Mouse (Mus musculus) neural tube, embryonic 15.5 days (tissue): ENCODE measurements around the gene Lyl1. TPM values are rescaled to one million over a fixed set of nuclear protein-coding genes. Genes with fewer than 3 reads are reported as not detected.
"Not testable (repeated sequence)": the region's sequence is repeated elsewhere in the genome, so short reads cannot be mapped to it uniquely, and the experiment has no call there.

Source experiments
- ATAC-seq: fragments of 200-750 bp; cut with Nextera tagmentation; 2 replicates; pipeline ENCODE4 v1.8.0; 2017; ENCODE audit warnings: mild to moderate bottlenecking, moderate TSS enrichment, moderate library complexity; ENCODE audit not compliant: low FRiP score
- H3K27ac ChIP-seq: fragments of 300-500 bp; sonication (generic); replicated peaks from 2 replicates; pipeline ENCODE4 v1.5.1; 2015; ENCODE audit warnings: mild to moderate bottlenecking, inconsistent platforms
- H3K27me3 ChIP-seq: fragments of 300-500 bp; sonication (generic); replicated peaks from 2 replicates; pipeline ENCODE4 v1.6.1; 2015; ENCODE audit warnings: inconsistent platforms
- H3K36me3 ChIP-seq: fragments of 300-500 bp; sonication (generic); 2 replicates; pipeline ENCODE4 v1.6.1; 2015; ENCODE audit warnings: inconsistent platforms
- H3K4me1 ChIP-seq: fragments of 300-500 bp; sonication (generic); 2 replicates; pipeline ENCODE4 v1.6.1; 2015; ENCODE audit warnings: inconsistent platforms
- H3K4me2 ChIP-seq: fragments of 300-500 bp; sonication (generic); 2 replicates; pipeline ENCODE4 v1.6.1; 2015; ENCODE audit warnings: inconsistent platforms, mild to moderate bottlenecking, moderate library complexity
- H3K4me3 ChIP-seq: fragments of 300-500 bp; sonication (generic); replicated peaks from 2 replicates; pipeline ENCODE4 v1.5.1; 2015; ENCODE audit warnings: mild to moderate bottlenecking, inconsistent platforms
- H3K9ac ChIP-seq: fragments of 300-500 bp; sonication (generic); replicated peaks from 2 replicates; pipeline ENCODE4 v1.6.1; 2015; ENCODE audit warnings: mild to moderate bottlenecking, inconsistent platforms
- H3K9me3 ChIP-seq: fragments of 300-500 bp; sonication (generic); replicated peaks from 2 replicates; pipeline ENCODE4 v1.6.1; 2016; ENCODE audit warnings: inconsistent platforms
- WGBS: fragments of 180-500 bp; shearing (Covaris S2); methylation state at CpG from one replicate; pipeline ENCODE4 v1.1.7; 2015; ENCODE audit warnings: mixed read lengths; 5-methylcytosine and 5-hydroxymethylcytosine counted together
- polyA plus RNA-seq: library from polyadenylated mRNA; unstranded; fragments of >200 nt; fragmentation: Nextera tagmentation; extraction: Ambion mirVana; gene quantifications from 2 replicates; pipeline ENCODE4 v1.2.1, GENCODE M21; 2015

Gene Lyl1
- polyA plus RNA-seq, 1 experiment from 2014 or later = 3.1 TPM

- Histone ChIP-seq H3K9ac (peak overlapping the region; percentile 70), H3K36me3 (no peaks in the 10 kb centered on the region), H3K4me2 (peak overlapping the region; percentile 73), H3K27me3 (0 out of 2 replicates have a peak, but pooled peaks cover 3% of the 10 kb centered on the region), H3K4me1 (peaks cover 58% of the 10 kb centered on the region), H3K27ac (peak overlapping the region; percentile 85), H3K9me3 (no peaks in the 10 kb centered on the region), H3K4me3 (peak overlapping the region; percentile 66)
- 3% methylated on average over 20 of the region's 20 CpGs for WGBS
- ATAC-seq = no peak
Measured at GRCm38 (mm10) chr8:84660819-84661457, 40.3 kb upstream of the Lyl1 start.

DNA sequence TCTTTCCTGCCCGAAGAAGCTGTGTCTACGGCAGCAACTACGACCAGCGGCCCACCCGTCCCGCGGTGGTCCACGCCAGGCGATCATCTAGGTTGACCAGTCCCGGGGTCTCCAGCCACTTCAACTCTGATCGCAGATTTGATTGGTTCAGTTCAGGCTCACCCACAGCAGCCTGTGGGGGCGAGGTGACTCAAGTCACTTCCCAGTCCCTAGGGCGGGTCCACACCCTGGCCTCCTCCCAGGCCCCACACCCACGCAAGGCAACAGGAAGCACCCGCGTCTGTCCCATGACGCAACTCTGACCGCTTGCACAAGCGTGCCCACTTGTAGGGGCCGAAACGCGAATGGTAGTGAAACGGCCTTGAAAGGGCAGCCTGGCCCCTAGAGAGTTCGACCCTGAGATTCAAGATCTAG, 39.8 kb upstream of the Lyl1 start:
- Histone ChIP-seq H3K9ac (peak overlapping the region; percentile 70), H3K36me3 (no peaks in the 10 kb centered on the region), H3K9me3 (no peaks in the 10 kb centered on the region), H3K27me3 (0 out of 2 replicates have a peak, but pooled peaks cover 3% of the 10 kb centered on the region), H3K4me1 (peaks cover 58% of the 10 kb centered on the region), H3K4me3 (peak overlapping the region; percentile 66), H3K4me2 (peak overlapping the region; percentile 73), H3K27ac (peak overlapping the region; percentile 85)
- ATAC-seq = no peak
- WGBS = 1% methylated on average over 24 of the region's 24 CpGs

DNA sequence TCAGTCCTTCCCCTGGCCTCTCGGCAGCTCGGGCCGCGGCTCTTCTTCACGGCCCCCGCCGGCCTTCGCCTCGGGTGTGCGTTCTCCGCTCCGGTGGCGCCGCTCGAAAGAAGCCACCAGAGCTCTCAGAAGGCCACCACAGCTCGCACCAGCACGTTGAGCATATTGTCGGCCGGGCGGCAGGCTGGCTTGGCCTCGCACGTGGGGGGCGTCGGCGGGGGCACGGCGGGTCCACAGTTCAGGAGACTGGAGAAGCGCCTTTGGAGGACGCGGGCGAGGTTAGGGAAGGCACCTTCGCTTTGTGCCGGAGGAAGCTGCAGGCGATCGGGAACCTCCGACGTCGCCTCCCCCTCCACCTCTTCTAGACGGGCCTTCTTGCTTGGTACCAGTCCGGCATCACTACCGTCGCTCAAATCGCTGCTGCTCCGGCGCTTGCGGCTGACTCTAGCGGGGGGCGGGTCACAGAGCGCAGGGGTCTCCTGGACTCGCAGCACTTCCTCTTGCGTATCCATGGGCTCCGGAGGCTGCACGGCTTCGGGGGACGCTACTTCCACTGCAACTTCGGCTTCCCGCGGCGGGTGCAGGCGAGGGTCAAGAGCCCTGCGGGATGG, 39.2 kb upstream of the Lyl1 start:
- peak overlapping the region; percentile 70 for H3K9ac ChIP-seq
- H3K4me2 ChIP-seq = peak overlapping the region; percentile 73
- no peaks in the 10 kb centered on the region for H3K36me3 ChIP-seq
- H3K4me3 ChIP-seq = peak overlapping the region; percentile 66
- no peaks in the 10 kb centered on the region for H3K9me3 ChIP-seq
- H3K27me3 ChIP-seq = no peaks in the 10 kb centered on the region
- under 1% methylated on average over 61 of the region's 61 CpGs for WGBS
- peak overlapping the region; percentile 85 for H3K27ac ChIP-seq
- H3K4me1 ChIP-seq = peaks cover 58% of the 10 kb centered on the region
- ATAC-seq = peak; percentile 1; the same call in 1 of the 2 replicates

DNA sequence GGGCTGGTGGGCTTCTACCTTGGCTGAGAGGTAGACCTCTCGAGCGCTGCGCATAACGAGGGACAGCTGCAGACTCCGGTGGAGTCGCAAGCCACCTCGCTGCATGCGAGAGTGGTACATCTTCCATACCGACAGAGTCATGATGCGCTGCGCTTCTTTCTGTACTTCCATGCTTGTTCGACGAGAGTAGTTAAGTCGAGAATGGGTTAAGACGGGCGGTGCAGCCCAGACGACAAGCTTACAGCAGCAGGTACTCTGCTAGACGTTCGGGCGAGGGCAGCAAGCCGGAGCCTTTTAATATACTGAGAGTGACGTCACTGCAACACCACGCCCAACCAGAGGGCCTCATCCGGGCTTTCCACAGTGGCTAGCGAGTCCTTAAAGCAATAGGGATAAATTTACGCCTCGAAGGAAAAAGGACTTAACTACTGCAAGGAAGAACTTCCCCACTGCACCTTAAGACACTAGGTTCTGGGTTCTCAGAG, 38.6 kb upstream of the Lyl1 start, which contains the start of gene Ier2:
Ier2 (minus strand) TSS at position 272 of the 485 bp plus-strand sequence.
- Histone ChIP-seq H3K27ac (peak within 1 kb of the TSS; percentile 91), H3K4me3 (peak within 1 kb of the TSS; percentile 66), H3K4me1 (peaks cover 55% of the 10 kb centered on the region), H3K27me3 (no peaks in the 10 kb centered on the region), H3K9me3 (no peaks in the 10 kb centered on the region), H3K9ac (peak within 1 kb of the TSS; percentile 81), H3K36me3 (no peaks in the 10 kb centered on the region), H3K4me2 (peak within 1 kb of the TSS; percentile 73)
- under 1% methylated on average over 27 of the region's 27 CpGs for WGBS
- peak; percentile 80 for ATAC-seq

DNA sequence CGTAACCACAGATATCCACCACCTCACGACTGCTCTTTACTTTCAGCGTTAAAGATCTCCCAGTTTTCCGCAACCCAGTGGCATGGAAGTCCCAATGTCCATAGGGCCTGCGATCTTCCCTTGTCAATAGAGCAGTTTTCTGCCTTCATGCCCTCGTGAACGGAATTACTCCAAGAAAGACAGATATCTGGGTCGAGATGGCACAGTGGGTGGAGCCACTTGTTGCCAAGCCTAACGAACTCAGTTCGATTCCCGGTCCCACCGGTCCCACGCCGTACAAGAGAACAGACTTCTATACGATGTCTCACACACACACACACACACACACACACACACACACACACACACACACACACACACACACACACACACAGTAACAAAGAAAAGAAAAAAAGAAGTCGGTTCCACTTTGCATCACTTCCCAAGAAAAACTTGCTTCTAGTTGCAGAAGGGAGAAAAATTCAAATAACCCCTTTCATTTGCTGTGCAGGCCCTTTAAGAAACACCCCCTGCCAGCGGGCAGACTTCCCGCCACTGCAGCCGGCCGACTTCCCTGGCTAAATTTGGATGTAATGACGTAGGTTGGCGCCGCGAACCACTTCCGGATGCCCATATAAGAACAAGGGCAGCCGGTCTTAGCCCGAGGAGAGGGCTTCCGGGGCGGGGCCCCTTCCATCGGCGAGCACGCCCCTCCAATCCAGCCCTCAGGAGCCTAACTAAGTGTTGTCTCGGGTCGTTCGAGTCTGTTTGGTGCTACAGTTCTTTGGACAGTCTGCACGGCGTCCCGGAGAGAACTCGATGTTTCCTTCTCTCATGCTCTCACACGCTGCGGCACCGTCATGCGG, 37.6 kb upstream of the Lyl1 start:
- H3K4me1 ChIP-seq = peaks cover 55% of the 10 kb centered on the region
- no peaks in the 10 kb centered on the region for H3K9me3 ChIP-seq
- H3K9ac ChIP-seq = peak overlapping the region; percentile 81
- peak overlapping the region; percentile 73 for H3K4me2 ChIP-seq
- 3% methylated on average over 43 of the region's 43 CpGs for WGBS
- no peaks in the 10 kb centered on the region for H3K27me3 ChIP-seq
- H3K27ac ChIP-seq = peak overlapping the region; percentile 91
- peak; percentile 80 for ATAC-seq
- H3K4me3 ChIP-seq = peak overlapping the region; percentile 66
- peaks cover 3% of the 10 kb centered on the region; the same call in 1 of the 2 replicates for H3K36me3 ChIP-seq

DNA sequence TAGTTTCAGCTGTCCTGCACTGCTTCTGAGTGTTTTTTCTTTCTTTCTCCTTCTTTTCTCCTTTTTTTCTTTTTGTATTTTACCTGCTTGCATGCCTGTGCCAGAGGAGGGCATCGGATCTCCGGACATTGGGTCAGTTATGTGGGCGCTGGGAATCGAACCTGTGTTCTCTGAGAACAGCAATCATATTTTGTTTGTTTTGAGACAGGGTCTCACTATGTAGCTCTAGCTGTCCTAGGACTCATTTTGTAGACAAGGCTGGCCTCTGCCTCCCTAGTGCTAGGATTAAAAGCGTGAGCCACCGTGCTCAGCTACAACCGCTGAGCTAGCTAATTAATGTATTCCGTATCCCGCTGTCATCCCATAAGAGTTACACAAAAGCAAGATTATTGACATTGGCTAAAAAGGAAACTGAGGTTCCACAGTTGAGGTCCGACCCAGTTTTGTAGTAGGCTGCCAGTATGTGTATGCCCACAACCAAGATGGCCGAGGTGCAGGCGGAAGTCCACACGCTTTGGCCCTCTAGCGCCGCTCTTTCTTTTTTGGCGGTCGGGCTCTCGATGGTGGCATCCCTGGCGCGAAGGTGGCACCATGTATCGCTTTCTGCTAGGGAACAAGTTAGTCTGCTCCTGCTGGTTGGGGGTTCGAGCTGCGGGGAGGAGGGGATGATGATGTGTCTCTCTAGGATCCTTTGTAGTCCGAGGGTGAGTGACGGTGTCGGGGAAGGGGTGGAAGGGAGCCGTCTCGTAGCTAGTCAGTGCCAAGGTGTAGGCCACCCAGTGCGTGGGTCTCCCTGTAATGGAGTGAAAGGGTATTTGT, 36.5 kb upstream of the Lyl1 start:
- Histone ChIP-seq H3K4me3 (peak overlapping the region; percentile 66), H3K4me2 (peak overlapping the region; percentile 73), H3K36me3 (peaks cover 4% of the 10 kb centered on the region), H3K27ac (peak overlapping the region; percentile 91), H3K27me3 (no peaks in the 10 kb centered on the region), H3K4me1 (peaks cover 51% of the 10 kb centered on the region), H3K9me3 (no peaks in the 10 kb centered on the region), H3K9ac (peak overlapping the region; percentile 81)
- peak; percentile 69 for ATAC-seq
- WGBS = under 1% methylated on average over 29 of the region's 29 CpGs

DNA sequence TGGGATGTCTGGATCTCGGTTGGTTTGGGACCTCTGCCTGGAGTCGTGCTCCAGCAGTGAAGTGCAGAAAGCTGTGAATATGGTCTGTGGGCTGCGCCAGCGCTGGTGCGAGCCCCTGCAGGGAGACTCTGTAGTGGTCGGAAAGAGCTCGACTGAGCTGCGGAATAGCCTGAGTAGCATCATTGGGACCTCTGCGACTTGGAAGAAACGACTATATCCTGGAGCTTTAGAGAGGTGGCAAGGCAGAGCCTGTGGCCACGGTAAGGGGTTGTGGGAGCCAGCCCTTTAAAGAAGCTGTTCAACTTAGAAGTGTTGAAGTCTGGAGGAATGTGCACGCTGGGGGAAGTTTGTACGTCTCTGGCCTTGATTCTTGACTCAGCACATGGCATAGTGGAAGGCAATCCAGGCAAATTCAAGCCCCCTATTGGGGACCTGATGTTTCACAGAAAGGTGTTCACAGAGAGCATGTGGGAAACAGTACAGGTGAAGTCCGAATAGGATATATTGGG, 35.8 kb upstream of the Lyl1 start:
- H3K27ac ChIP-seq = peak overlapping the region; percentile 91
- peak overlapping the region; percentile 66 for H3K4me3 ChIP-seq
- peak overlapping the region; percentile 73 for H3K4me2 ChIP-seq
- peak overlapping the region; percentile 81 for H3K9ac ChIP-seq
- peaks cover 44% of the 10 kb centered on the region for H3K4me1 ChIP-seq
- peaks cover 10% of the 10 kb centered on the region for H3K36me3 ChIP-seq
- H3K27me3 ChIP-seq = no peaks in the 10 kb centered on the region
- WGBS = 3% methylated on average over 14 of the region's 14 CpGs
- no peaks in the 10 kb centered on the region for H3K9me3 ChIP-seq
- peak; percentile 7 for ATAC-seq

DNA sequence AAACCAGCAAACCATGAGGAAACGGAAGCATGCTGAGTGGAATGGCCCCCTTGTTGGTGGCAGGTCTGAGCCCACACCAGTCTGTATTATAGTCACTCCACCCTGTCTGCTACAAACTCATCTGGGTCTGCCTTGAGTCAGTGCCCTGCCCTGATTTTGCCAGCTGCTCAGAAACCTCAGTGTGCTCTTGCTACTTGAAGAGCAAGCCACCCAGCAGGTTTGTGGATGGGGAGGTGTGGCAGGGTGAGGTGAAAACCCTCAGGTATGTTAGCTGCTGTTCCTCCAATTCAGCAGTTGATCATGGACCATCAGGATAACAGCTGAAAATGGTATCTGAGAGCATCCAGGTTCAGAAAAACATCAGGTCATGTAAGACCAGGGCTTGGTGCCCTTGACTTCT, 33.2 kb upstream of the Lyl1 start:
- Histone ChIP-seq H3K27me3 (no peaks in the 10 kb centered on the region), H3K27ac (no peak overlapping the region), H3K9ac (no peak overlapping the region), H3K9me3 (no peaks in the 10 kb centered on the region), H3K4me3 (no peak overlapping the region), H3K36me3 (peaks cover 22% of the 10 kb centered on the region), H3K4me1 (peaks cover 23% of the 10 kb centered on the region), H3K4me2 (no peak overlapping the region)
- WGBS = 86% methylated on average over 1 of the region's 1 CpGs
- ATAC-seq = no peak

DNA sequence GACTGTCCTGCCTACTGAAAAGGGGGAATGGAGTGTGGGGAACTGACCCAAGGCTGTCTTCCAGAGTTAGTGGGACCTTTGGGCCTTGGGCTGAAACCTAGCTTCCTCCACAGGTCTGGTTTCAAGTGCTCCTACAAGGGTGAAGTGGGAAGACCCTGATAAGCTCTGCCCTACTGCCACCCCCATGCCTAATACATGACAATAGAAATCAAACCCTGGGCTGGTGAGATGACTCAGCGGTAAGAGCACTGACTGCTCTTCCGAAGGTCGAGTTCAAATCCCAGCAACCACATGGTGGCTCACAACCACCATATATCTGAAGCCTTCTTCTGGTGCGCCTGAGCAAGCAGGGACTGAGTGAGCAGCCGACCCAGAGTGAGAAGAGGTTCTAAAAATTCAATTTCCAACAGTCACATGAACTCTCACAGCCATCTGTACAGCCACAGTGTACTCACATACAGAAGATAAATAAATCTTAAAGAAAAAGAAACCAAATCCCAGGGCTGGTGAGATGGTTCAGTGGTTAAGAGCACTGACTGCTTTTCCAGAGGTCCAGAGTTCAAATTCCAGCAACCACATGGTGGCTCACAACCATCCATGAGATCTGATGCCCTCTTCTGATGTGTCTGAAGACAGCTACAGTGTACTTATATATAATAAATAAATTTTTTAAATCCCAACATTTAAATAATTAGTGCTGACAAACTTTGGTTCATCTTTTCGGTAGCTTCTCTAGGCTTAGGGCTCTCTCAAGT, 32.3 kb upstream of the Lyl1 start:
- Histone ChIP-seq H3K4me1 (peaks cover 18% of the 10 kb centered on the region), H3K9me3 (no peaks in the 10 kb centered on the region), H3K4me2 (no peak overlapping the region), H3K27ac (no peak overlapping the region), H3K4me3 (no peak overlapping the region), H3K27me3 (no peaks in the 10 kb centered on the region), H3K9ac (no peak overlapping the region), H3K36me3 (peaks cover 29% of the 10 kb centered on the region)
- 87% methylated on average over 6 of the region's 6 CpGs for WGBS
- ATAC-seq = no peak

DNA sequence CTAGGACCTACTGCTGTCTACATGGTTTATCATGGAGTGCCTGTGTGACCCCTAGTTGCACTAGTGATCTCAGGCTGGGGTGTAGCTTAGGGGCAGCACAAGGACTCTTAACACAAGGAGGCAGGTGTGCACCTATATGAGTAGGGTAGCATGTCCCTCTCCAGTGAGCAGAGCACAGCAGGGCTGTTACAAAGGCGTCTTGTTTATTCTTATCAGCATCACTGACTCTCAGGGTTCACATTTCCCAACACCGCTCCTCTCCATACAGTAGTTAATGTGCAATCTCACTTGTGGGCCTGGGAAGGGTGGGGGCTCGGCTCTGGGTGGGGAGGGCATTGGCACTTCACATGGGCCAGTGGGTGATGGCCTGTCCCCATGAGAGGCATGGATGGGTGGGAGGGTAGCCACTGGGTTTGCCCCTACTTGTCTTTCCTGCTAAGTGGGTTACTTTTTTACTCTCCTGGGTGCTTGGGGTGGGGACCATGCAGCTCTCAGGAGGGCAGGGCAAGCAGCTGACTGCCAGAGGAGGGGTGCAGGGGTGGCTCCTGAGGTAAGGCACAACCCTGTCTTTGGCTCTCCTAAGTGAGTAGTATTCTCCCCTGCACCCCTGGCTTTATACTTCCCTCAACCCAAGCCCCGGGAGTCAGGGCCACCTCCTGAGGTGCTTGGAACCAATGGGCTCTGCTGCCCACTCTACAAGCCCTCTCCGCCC, 30.8 kb upstream of the Lyl1 start:
- H3K4me3 ChIP-seq, ATAC-seq, H3K27me3 ChIP-seq, H3K27ac ChIP-seq, H3K9ac ChIP-seq, H3K4me2 ChIP-seq, H3K9me3 ChIP-seq: not testable (repeated sequence)
- H3K36me3 ChIP-seq = peaks cover 43% of the 10 kb centered on the region
- peaks cover 15% of the 10 kb centered on the region for H3K4me1 ChIP-seq
- 94% methylated on average over 5 of the region's 5 CpGs for WGBS
